Mouse (Mus musculus): ENCODE measurements around the gene Gsx2.
A peak's percentile ranks its signal among the peaks of the same experiment; 100 is the strongest.

Gene Gsx2

DNA sequence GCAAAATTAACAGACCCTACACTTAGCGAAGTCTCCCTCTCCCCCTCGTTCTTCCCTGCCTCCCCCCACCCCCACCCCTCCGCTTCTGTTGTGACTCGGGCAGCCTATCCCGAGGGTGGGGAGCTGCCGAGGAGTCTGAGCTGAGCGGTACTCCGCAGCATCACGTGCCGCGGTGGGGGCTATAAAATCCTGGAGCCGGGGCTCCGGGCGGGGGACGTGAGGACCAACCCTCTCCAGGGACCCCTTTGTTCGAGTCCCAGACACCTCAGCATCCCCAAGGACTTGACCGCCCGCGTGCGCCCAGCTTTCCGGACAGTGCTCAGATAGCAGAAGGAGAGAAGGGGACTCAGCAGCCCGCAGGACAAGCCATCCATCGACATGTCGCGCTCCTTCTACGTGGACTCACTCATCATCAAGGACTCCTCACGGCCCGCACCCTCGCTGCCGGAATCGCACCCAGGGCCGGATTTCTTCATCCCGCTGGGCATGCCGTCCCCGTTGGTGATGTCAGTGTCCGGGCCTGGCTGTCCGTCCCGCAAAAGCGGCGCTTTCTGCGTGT is at the start of gene Gsx2:
Gene Gsx2, plus strand, starts transcription at position 219 of the 559 bp plus-strand sequence.
- DNase-seq (ENCODE audit: low spot score in 2 of 2) = no peak

DNA sequence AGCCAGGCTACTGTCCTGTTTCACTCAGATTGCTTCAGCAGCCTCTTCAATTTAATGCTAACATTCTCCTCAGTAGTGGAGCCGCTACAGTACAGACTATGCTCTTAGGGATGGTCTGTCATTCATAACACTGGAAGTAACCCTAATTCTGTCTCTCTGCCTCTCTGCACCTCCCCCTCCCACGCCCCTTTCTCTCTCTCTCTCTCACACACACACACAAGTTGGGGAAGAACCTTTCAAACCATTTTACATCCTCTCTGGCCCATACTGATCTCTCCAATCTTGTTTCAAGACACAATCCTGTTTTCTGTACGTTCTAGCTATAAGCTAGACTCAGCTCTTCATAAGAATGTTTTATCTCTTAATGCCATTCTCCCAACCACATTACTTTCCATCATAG is 39.9 kb upstream of the Gsx2 start:
- no peak for DNase-seq (ENCODE audit: low spot score in 2 of 2)

DNA sequence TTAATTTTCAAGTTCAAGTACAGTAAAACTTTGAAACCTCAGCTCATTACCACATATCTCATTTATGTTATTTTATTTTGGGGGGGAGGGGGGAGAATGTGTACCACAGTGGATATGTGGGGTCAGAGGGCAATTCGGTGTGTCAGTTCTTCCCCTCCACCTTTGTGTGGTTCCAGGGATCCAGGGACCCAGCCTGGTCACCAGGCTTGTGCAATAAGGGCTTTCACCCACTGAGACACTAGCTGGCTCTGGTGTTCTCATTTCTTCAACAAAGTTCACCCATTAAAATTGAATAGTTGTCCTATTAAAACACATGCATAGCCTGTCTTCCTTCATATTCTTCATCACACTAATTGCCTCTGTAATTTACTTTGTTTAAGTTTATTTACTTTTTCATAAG is 36.1 kb upstream of the Gsx2 start:
- DNase-seq (ENCODE audit: low spot score in 2 of 2) = no peak

DNA sequence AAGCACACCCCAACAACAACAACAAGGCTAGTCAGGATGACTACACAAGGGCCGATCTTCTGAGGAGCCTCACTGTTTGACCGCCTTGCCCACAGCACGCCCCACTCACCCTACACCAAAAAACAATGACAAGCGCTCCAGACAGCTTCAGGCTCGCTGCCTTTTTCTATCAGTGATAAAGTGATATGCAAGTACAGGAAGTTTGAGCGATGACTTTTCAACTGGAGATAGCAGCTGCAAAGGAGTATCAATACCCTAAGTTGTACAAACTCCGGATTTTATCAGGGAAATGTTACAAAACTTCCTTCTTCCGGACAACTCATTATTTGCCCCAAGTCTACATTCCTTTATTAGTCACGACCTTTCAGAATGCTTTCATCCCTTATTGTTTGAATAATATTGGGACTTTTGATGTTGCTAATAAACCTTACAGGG is 32.4 kb upstream of the Gsx2 start:
- no peak for DNase-seq (ENCODE audit: low spot score in 2 of 2)

DNA sequence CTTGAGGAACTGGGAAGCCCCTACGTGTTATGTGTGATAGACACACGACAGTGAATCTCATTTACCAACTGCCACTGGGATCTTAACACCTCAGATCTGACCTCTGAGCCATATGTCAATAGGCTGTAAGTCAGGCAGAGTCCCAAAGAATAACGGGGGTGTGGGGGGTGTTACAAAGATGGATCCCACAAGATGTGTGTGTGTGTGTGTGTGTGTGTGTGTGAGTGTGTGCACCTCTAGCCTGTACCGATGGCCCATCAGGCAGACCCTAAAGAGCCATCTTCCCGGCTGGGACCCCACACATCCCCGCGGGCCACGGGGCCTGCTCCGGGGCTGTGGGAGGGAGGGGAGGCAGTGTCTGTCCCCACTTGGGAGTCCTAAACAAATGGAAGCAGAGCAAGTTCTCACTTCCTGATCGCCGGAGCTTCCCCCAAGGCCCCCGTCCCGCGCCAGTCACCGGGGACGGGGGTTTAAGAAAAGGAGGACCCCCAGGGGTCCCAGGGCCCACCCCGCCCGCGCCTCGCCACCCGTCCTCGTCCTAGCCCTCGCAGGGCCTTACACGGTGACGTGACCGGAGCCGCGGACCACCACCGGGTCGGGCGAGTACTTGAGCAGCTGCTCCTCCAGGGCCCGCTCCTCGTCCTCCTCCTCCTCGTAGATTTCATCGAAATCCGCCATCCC is 31.6 kb upstream of the Gsx2 start:
- DNase-seq (ENCODE audit: low spot score in 2 of 2) = no peak

DNA sequence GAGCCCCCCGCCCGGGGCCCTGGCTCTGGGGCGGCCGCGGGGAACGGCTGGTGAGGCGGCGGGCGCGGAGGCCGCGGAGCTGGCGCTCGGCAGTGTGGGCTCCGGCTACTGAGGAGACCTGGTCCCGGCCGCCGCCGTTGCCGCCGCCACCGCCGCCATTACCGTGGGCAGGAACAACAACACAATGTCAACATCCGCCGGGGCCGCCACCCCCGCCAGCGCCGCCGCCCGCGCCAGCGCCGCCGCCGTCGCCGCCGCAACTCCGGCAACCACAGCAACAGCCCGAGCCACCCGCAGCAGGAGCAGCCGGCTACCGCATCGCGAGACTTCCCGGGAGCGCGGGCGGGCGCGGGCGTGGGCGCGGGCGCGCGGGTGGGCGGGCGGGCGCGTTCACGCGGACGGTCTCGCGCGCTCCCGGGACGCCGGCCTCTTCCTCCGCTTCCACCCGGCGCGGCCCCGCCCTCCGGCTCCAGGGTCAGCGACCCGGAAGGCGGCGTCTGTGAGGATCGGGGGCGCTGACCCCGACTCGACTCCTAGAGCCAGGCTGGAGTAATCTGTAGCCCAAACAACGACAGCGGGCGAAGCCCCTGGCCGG is 31.0 kb upstream of the Gsx2 start, which contains the start of gene Chic2:
Gene Chic2, minus strand, starts transcription at position 465 of the 595 bp plus-strand sequence.
- DNase-seq (ENCODE audit: low spot score in 2 of 2) = peak; percentile 46 to 73

DNA sequence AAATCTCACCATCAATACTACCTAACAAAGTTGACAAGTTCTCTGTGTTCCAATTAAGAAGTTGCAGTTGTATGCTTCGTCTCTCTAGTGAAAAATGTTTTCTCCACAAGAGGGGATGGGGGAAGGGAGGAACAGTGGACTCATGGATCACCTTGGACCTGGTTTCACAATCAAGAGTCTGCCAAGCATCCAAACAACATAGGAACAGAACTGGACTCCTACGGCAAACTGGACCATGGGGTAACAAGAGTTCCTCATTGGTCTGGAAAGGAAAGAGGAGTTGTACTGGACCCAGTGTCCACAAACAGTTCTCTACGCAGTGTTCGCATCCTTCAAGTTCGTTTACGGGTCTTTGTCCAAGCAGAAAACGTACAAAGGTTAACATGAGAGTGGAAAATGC is 30.0 kb upstream of the Gsx2 start:
- DNase-seq (ENCODE audit: low spot score in 2 of 2) = no peak

DNA sequence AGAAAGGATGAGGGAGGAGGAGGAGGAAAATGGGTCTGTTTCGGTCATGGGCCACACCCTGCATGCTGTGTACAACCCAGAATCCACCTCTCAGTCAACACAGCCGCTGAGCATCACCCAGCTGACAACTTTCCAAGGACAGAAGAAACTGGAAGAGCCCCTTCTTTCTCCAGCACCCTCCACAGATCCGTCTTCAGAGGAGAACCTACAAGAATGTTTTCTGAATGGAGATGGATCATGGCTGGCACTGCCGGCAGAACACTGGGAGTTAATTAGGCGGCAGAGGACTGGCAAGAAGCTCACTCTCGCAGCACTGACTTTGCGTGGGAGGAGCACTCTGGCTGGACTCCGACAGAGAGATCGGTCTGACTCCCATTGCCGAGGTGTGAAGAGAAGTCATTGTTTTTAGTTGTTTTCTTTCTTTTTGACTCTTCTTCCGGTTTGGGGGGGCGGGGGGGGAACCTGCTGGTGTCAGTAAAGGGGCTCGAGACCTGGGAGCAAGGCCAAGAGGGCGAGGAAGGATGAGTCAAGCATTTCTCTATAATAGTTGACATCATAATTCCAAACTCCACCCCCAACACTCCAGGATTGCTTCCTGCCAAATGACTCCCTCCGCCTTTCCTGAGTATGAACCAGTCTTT is 28.6 kb upstream of the Gsx2 start:
- DNase-seq (ENCODE audit: low spot score in 2 of 2) = peak in 1 of 2 experiments; percentile 41

DNA sequence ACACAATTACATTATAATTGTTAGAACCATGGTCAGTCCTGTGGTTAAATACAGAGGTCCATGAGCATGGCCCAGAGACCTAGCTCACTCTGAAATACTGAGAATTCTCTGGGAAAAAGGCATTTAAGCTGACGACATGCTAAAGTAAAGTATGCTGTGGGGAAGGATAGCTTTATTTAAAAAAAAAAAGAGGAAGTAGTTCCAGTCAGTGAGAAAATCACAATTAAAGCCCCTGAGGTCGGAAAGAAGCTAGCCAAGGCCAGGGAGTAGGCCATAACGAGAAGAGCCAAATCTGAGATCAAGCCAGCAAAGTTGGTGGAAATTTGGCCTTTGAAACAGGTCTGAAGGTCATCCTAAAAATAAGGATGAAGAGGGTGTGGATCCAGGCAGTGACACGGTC is 24.3 kb upstream of the Gsx2 start:
- DNase-seq (ENCODE audit: low spot score in 2 of 2) = no peak

DNA sequence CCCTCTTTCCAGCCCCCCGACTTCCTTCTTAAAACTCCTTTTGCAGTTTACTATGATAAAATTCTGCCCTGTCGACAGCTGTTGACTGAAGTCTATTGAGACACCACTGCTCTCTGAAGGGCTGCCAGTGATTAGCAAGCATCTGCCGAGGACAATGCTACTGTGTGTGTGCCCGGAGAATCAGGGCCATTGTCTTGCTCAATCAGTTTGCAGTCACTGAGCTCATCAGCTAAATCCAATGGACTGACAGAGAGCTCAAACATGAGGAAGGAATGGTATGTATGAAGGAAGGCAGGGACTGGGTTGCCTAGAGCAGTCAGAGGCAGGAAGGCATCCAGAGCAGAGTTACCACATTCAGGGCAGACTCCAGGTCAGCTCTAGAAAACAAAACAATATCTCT is 12.2 kb upstream of the Gsx2 start:
- no peak for DNase-seq (ENCODE audit: low spot score in 2 of 2)

DNA sequence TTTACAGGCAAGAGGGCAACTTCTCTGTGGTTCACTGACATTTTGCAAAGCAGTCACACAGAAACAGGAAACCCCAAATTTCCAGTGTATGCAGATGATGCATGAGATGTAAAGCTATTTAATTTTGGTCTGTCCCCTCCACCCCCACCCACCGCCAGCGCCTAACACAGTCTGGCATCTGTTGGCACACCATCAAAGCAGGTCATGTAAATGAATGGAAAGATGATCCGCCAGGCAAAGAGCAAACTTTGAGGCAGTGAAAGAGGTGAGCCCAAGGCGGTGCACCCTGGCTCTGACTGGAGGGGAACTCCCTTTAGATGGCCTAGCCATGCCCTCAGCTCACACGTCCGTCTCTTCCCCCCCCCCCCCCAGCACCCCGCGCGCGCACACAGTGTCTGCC is 8.7 kb upstream of the Gsx2 start:
- no peak for DNase-seq (ENCODE audit: low spot score in 2 of 2)

DNA sequence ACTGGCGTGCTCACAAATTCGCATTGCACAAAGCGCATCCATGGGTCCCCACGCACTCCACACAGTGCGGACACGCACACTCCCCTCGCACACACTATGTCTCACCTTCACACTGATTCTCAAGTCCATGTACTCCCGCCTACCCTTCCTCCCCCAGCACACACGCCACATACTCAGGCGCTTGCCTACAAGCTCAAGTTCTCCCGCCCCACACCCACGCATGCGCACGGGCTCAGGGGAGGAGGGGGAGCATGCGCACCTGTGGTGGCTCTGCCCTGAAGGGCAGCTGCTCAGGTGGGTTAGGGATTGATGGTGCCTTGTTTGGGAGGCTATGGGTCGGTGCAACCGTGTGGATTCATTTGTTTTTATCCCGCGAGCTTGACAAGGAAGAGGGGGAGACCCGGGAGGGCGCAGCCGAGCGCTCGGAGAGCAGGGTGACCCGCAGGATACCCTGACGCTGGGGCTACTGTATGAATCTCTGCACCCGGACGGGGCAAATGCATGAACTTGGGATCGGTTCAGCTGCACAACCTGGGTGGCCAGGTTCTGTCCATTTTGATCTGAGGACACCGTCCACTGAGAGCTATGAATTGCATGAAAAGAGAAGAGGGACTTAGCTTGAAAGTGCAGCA is 8.2 kb upstream of the Gsx2 start:
- no peak for DNase-seq (ENCODE audit: low spot score in 2 of 2)

DNA sequence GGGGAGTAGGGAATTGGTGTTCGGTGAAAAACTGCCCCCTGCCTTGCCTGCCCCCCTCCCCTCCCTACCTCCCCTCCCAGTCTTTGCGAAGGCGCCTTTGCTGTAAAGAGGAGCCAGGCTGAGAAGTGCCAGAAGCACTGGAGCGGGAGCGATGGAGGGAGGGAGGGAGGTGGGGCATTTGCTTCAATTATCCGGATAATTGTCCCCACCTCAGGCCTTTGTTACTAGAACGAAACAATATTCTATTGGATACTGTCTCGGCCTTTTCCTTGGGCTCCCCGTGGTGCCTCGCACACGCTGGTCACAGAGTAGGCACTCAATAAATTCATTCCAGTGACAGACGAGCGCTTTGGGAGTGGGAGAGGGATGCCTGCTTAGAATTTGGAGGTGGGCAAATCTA is 5.3 kb upstream of the Gsx2 start:
- no peak for DNase-seq (ENCODE audit: low spot score in 2 of 2)

DNA sequence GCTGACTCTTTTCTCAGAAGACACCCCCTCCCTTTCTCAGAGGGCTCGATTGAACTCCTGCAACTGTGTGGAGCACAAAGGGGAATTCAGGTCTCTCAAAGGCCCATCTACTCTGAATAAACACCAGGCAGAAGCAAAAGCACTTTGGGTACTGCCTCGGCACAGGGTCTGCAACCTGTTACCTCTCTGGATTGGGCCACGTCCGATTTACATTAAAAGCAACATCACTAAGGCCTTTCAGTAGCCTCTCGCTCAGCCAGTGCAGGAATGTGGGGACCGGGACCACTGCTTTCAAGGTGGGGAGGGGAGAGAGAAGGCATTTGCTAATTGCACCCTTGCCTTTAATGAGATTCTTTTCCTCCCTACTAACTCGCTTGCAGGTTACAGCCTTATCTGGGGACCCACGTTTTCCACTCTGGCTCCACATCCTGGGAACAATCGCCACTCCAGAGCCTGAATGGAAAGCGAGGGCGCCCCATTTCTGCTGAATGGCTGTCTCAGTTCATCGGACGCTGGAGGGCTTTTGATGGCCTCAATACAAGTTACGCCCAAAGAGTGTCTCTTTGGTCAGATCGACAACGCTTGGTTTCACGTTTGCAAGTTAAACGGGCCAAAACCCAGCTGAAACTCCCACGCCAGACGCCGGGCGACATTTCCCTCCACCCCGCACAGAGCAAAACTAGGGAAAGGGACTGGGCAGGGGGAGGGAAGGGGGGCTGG is 4.6 kb upstream of the Gsx2 start:
- DNase-seq (ENCODE audit: low spot score in 2 of 2) = no peak

DNA sequence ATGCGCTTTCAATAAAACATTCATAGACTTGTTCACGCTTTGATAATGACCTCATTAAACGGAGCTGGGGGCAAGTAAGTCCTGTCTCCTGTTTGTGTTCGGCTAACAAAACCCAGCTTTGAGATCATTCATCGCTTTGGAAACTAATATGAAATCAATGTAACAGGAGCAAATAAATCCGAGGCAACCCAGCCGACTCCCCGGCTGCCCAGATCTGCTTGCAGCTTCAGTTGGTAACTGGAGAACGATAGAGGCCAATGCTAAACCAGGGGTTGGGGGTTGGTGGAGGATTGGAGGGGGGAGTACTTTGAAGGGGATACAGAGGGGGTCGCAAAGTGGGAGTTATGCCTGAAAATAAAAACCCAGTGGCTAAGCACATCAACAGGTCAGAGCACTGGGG is 3.5 kb upstream of the Gsx2 start:
- DNase-seq (ENCODE audit: low spot score in 2 of 2) = no peak

DNA sequence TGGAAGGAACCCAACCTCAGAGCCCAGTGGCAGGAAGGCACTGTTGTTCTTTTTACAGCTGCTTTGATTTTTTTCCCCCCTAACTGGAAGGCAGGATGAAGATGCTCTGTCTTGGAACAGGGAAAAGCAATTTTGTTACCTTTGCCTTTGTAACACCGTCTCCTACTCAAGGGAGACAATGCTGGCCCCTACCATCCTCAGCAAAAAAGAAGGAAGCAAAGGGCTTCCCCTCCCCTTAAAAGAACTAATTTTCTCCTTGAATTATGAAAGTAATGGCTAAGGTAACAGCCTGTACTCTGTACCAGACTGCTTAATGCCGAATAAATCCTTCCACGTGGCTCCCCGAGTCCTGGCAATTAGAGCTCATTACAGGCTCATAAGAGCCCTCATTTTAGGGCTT is 2.9 kb upstream of the Gsx2 start:
- no peak for DNase-seq (ENCODE audit: low spot score in 2 of 2)

DNA sequence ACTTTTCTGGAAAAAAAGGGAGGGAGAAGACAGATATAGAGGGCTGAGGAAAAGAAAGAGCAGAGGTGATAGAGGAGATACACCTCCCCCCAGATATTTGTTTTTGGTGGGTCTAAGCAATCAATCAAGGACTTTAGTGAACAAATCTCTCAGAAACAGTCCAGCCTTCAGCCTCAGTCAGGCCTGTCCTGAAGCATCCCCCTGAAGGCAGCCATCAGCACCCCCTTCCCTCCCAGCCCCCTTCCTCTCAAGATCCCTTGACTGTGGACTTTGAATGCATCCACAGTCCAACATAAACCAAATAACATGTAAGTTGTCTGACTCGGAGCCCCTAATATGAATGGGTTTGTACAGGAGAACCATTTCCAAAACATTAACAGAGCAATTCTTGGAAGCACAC is 2.2 kb upstream of the Gsx2 start:
- DNase-seq (ENCODE audit: low spot score in 2 of 2) = no peak

DNA sequence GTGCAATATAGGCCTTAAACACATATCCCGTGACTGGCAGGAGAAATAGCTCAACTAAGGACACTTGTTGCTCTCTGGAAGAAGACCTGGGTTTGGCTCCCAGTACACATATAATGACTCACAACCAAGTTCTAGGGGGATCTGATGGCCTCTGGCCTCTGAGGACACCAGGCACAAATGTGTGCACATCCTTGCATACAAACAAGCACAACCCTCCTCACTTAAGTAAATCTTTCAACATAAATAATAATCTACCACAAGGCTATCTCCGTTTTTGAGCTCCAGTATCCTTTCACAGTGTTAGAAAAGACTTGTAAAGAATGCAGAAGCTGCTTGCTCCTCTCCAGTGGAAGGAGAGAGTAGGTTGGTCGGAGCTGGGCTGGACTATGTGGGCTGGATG is 1.7 kb upstream of the Gsx2 start:
- no peak for DNase-seq (ENCODE audit: low spot score in 2 of 2)

DNA sequence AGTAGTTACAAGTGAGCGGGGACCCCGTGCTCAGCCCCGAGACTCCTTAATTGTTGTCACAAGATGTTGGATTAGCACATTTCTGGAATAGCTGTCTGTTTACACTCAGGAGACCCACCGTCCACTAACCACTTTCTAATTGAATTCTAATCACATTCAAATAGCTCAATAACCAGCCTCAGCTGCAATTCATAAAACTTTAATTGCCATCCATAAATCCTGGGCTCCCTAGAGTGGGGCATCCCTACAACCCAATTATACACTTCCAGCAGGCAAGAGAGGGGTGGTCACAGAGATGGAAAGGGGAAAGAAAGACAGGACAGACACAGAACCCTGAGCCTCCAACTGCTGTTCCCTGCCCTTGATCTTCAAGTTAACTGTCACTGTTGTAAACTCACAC is 1.3 kb upstream of the Gsx2 start:
- DNase-seq (ENCODE audit: low spot score in 2 of 2) = no peak

DNA sequence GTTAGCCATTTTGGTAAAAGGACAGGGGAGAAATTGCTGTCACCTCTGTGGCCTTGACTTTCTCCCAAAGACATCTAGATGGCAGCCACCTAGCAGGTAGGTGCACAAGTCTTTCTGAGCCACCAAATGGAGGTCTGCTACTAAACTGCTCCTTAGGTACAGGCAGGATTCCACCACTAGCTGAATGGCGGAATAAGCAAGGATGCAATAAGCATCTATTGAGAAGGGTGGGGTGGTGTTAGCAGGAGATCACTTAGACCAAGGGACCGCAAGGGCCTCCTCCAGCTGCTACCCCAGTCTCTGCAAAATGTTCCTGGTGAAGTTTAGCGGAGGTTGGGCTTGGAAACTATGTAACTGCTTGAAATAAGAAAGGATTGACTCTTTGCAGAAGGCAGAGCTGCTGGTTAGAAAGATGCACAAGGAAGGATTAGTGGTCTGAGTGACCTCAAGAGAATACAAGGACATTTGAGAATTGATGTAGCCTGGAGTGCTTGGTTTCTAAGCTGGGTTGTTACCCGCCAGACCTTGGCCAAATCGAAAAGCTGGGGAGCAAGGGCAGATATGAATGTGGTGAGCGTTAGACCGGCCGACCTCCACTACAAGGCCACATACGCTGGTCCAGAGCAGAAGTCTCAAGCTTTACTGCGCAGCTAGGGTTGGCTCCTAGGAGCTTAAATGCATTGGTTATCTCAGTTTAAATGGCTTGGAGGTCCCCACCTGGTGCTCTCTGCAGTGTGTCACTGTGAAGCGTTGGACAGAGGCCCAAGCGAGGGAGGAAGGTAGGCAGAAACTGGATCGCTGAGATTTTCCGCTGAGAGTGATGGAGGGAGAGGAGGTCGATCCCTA is 641 bp upstream of the Gsx2 start:
- DNase-seq (ENCODE audit: low spot score in 2 of 2) = no peak
